Mouse (Mus musculus): Measurements from ENCODE around the gene Dagla. TPM values are rescaled to one million over a fixed set of nuclear protein-coding genes. Genes with fewer than 3 reads are reported as not detected.

The Dagla gene
- total and polyA plus RNA-seq, 2 experiments from 2014 or later, result 10.9 to 35.0 TPM

- WGBS, result 91% methylated on average over 3 of the region's 3 CpGs
- Histone ChIP-seq H3K9ac (replicated peaks; ENCODE audit: low read length) (no peak overlapping the region), H3K4me2 (ENCODE audit: low read depth, low read length) (peak overlapping the region; percentile 69; the same call in 1 of the 2 replicates), H3K9me3 (ENCODE audit: low read length) (no peaks in the 10 kb centered on the region), H3K27me3 (ENCODE audit: insufficient read depth, low read length) (no peaks in the 10 kb centered on the region), H3K27ac (no peak overlapping the region), H3K4me1 (ENCODE audit: insufficient read depth, low read length) (peaks cover 14% of the 10 kb centered on the region), H3K4me3 (ENCODE audit: low read length) (no peak overlapping the region), H3K36me3 (ENCODE audit: insufficient read depth, low read length) (no peaks in the 10 kb centered on the region)
- TF ChIP-seq CTCF (IDR thresholded peaks at IDR 0.05; ENCODE audit: low read depth), result no peak
- ATAC-seq (no peak), DNase-seq (ENCODE audit: low spot score) (no peak)
Measured at GRCm38 (mm10) chr19:10302852-10303251, 1.8 kb downstream of the Dagla start.

DNA sequence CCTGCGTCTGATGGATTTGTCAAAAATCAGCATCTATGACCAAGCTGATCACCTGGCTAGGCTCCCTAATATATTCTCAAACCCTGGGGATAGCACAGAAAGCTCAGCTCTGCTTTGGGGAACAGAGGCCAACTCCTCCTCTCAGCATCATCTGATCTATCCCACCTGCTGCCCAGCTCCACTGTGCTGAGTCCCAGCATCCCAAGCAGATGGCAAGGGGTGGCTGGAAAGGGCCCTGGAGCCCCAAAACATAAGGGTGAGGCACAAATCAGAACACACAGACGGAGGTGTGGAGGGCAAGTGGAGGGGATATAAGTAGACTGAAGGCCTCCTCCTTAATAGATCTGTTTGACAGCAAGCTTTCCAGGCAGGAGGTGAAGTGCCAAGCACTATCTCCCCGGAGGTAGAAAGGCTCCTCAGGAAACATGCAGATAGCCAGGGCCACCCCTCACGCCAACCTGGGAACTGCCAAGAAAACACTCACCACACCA is 2.8 kb downstream of the Dagla start:
- no peak for ATAC-seq
- no peak overlapping the region for H3K27ac ChIP-seq
- H3K9me3 ChIP-seq (ENCODE audit: low read length), result no peaks in the 10 kb centered on the region
- DNase-seq (ENCODE audit: low spot score), result no peak
- 81% methylated on average over 4 of the region's 4 CpGs for WGBS
- H3K4me1 ChIP-seq (ENCODE audit: insufficient read depth, low read length), result peaks cover 17% of the 10 kb centered on the region
- H3K9ac ChIP-seq (replicated peaks; ENCODE audit: low read length), result no peak overlapping the region
- no peaks in the 10 kb centered on the region for H3K27me3 ChIP-seq (ENCODE audit: insufficient read depth, low read length)
- TF ChIP-seq CTCF (IDR thresholded peaks at IDR 0.05; ENCODE audit: low read depth), result no peak
- H3K4me2 ChIP-seq (ENCODE audit: low read depth, low read length), result no peak overlapping the region
- no peak overlapping the region for H3K4me3 ChIP-seq (ENCODE audit: low read length)
- no peaks in the 10 kb centered on the region for H3K36me3 ChIP-seq (ENCODE audit: insufficient read depth, low read length)

- Histone ChIP-seq H3K4me2 (ENCODE audit: low read depth, low read length) (no peak overlapping the region), H3K4me1 (ENCODE audit: insufficient read depth, low read length) (peaks cover 22% of the 10 kb centered on the region), H3K9me3 (ENCODE audit: low read length) (no peaks in the 10 kb centered on the region), H3K27ac (no peak overlapping the region), H3K36me3 (ENCODE audit: insufficient read depth, low read length) (no peaks in the 10 kb centered on the region), H3K27me3 (ENCODE audit: insufficient read depth, low read length) (no peaks in the 10 kb centered on the region), H3K4me3 (ENCODE audit: low read length) (no peak overlapping the region), H3K9ac (replicated peaks; ENCODE audit: low read length) (no peak overlapping the region)
- no peak for TF ChIP-seq CTCF (IDR thresholded peaks at IDR 0.05; ENCODE audit: low read depth)
- DNase-seq (ENCODE audit: low spot score), result no peak
- ATAC-seq, result no peak
- 74% methylated on average over 11 of the region's 11 CpGs for WGBS
Measured at GRCm38 (mm10) chr19:10301263-10301662, 3.4 kb downstream of the Dagla start.

GRCm38 (mm10) chr19:10300809-10301208 is 3.9 kb downstream of the Dagla start:
- Histone ChIP-seq H3K4me1 (ENCODE audit: insufficient read depth, low read length) (peaks cover 27% of the 10 kb centered on the region), H3K36me3 (ENCODE audit: insufficient read depth, low read length) (no peaks in the 10 kb centered on the region), H3K4me2 (ENCODE audit: low read depth, low read length) (no peak overlapping the region), H3K9ac (replicated peaks; ENCODE audit: low read length) (no peak overlapping the region), H3K4me3 (ENCODE audit: low read length) (no peak overlapping the region), H3K27me3 (ENCODE audit: insufficient read depth, low read length) (no peaks in the 10 kb centered on the region), H3K27ac (no peak overlapping the region), H3K9me3 (ENCODE audit: low read length) (no peaks in the 10 kb centered on the region)
- 73% methylated on average over 4 of the region's 4 CpGs for WGBS
- DNase-seq (ENCODE audit: low spot score) (no peak), ATAC-seq (no peak)
- no peak for TF ChIP-seq CTCF (IDR thresholded peaks at IDR 0.05; ENCODE audit: low read depth)

- no peak overlapping the region for H3K27ac ChIP-seq
- no peaks in the 10 kb centered on the region for H3K27me3 ChIP-seq (ENCODE audit: insufficient read depth, low read length)
- peaks cover 31% of the 10 kb centered on the region for H3K4me1 ChIP-seq (ENCODE audit: insufficient read depth, low read length)
- H3K9ac ChIP-seq (replicated peaks; ENCODE audit: low read length), result no peak overlapping the region
- H3K4me3 ChIP-seq (ENCODE audit: low read length), result no peak overlapping the region
- 84% methylated on average over 4 of the region's 4 CpGs for WGBS
- ATAC-seq (no peak), DNase-seq (ENCODE audit: low spot score) (no peak)
- H3K36me3 ChIP-seq (ENCODE audit: insufficient read depth, low read length), result no peaks in the 10 kb centered on the region
- no peaks in the 10 kb centered on the region for H3K9me3 ChIP-seq (ENCODE audit: low read length)
- TF ChIP-seq CTCF (IDR thresholded peaks at IDR 0.05; ENCODE audit: low read depth), result no peak
- no peak overlapping the region for H3K4me2 ChIP-seq (ENCODE audit: low read depth, low read length)
Measured at GRCm38 (mm10) chr19:10298268-10298667, 6.4 kb downstream of the Dagla start.

GRCm38 (mm10) chr19:10297041-10297503 is 7.6 kb downstream of the Dagla start:
- TF ChIP-seq CTCF (IDR thresholded peaks at IDR 0.05; ENCODE audit: low read depth), result no peak
- Histone ChIP-seq H3K27ac (peak overlapping the region; percentile 57), H3K9ac (replicated peaks; ENCODE audit: low read length) (0 out of 2 replicates have a peak overlapping the region, but pooled peaks have one; percentile 24), H3K27me3 (ENCODE audit: insufficient read depth, low read length) (no peaks in the 10 kb centered on the region), H3K4me2 (ENCODE audit: low read depth, low read length) (no peak overlapping the region), H3K4me3 (ENCODE audit: low read length) (no peak overlapping the region), H3K36me3 (ENCODE audit: insufficient read depth, low read length) (no peaks in the 10 kb centered on the region), H3K4me1 (ENCODE audit: insufficient read depth, low read length) (peaks cover 27% of the 10 kb centered on the region), H3K9me3 (ENCODE audit: low read length) (no peaks in the 10 kb centered on the region)
- ATAC-seq, result peak; percentile 48
- WGBS, result 38% methylated on average over 8 of the region's 8 CpGs
- no peak for DNase-seq (ENCODE audit: low spot score)

- DNase-seq (ENCODE audit: low spot score) (no peak), ATAC-seq (no peak)
- no peak overlapping the region for H3K9ac ChIP-seq (replicated peaks; ENCODE audit: low read length)
- TF ChIP-seq CTCF (IDR thresholded peaks at IDR 0.05; ENCODE audit: low read depth), result no peak
- no peaks in the 10 kb centered on the region for H3K27me3 ChIP-seq (ENCODE audit: insufficient read depth, low read length)
- WGBS, result 22% methylated on average over 5 of the region's 5 CpGs
- H3K36me3 ChIP-seq (ENCODE audit: insufficient read depth, low read length), result no peaks in the 10 kb centered on the region
- H3K4me3 ChIP-seq (ENCODE audit: low read length), result no peak overlapping the region
- H3K4me2 ChIP-seq (ENCODE audit: low read depth, low read length), result no peak overlapping the region
- no peaks in the 10 kb centered on the region for H3K9me3 ChIP-seq (ENCODE audit: low read length)
- H3K4me1 ChIP-seq (ENCODE audit: insufficient read depth, low read length), result peaks cover 27% of the 10 kb centered on the region
- peak overlapping the region; percentile 57; the same call in 1 of the 2 replicates for H3K27ac ChIP-seq
Measured at GRCm38 (mm10) chr19:10296306-10296705, 8.4 kb downstream of the Dagla start.
